Mouse (Mus musculus): Measurements from ENCODE around the gene Olfr726.
A peak's percentile ranks its signal among the peaks of the same experiment; 100 is the strongest.

DNA sequence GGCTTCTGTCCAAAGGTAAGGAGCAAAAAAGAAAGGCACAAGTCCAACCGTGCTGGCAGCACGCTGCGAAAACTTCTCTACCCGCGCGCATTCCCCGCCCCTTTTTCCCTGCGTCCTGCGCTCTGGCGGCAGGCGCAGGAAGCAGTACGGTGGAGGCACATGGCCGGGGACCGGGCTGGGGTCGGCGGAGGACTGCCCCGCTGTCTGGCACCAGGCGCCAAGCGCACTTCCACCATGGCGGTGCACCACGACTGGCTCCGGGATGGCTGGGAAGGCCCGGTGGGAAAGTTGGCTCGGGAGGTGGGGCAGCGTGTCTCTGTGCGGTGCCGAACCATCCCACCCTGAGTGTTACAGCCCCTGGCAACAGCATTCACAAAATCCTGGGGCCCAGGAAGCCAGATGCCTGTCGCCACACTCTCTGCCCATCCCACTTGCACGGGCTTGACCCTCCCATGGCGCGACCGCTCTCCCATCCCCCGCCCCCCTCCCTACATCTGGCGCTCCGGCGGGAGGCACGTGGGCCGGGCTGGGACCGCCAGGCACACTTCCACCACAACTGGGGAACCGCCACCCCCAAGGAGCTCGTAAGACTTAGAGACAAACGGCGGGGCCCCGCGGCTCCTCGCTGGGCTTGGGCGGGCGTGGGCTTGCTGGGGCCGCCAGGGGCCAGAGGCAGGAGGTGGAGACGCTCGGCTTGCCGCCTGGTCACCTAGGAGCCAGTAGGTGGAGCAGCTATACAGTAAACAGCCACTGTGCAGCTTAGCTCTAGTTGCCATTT lies 28.6 kb downstream of the Olfr726 start:
- TF ChIP-seq CTCF (IDR thresholded peaks at IDR 0.05; ENCODE audit: low read depth, low read length) (peak; percentile 48), POLR2A (IDR thresholded peaks at IDR 0.05; ENCODE audit: insufficient read depth, low read length) (no peak)
